Mouse (Mus musculus) MEL-GATA-1-ER (cell line): ENCODE data around the gene Mical3.
A peak's percentile ranks its signal among the peaks of the same experiment; 100 is the strongest.

ENCODE experiments used
- DNase-seq: peaks from one replicate; pipeline ENCODE4 v3.0.0-alpha.2; 2012; ENCODE audit warnings: low read depth; ENCODE audit errors: extremely low read depth

Mical3 gene

DNA sequence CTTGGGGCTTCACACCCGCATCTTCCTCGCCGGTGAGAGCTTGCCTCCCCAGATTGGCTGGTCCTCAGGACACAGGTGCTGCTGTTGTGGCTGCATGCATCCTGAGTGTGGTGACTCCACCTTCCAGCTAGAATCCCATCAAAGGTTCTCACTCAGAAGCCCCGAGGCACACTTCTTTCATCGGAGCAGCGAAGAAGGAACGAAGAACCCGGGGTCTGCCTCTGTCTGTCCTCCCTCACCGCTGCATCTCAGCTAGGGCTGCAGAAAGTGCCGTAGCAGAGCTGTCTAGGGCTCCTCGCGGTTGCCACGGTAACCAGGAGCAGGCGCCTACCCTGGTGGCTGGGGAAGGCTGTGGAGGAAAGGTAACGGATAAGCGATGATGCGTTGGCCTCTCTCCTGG, at the start of gene Mical3:
Gene Mical3 (minus strand): TSS at position 227 of the 400 bp plus-strand sequence.
- DNase-seq = no peak

DNA sequence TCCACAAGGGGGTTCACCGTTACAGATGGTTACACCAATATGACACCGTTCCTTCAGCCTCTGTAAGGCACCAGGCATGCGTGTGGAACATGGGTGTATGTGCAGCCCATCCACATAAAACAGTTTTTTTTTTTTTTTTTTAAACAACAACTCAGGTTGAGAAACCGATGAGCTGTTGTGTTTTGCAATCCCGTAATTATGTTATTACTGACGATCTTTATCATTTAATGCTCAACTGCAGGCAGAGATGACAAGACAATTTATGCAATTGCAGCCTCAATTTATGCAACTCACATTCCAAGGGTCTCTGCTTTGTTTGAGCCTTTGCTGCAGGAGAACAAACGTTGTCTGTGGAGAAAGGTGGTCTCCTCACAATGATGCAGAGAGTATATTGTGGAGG, 49.0 kb upstream of the Mical3 start:
- no peak for DNase-seq

DNA sequence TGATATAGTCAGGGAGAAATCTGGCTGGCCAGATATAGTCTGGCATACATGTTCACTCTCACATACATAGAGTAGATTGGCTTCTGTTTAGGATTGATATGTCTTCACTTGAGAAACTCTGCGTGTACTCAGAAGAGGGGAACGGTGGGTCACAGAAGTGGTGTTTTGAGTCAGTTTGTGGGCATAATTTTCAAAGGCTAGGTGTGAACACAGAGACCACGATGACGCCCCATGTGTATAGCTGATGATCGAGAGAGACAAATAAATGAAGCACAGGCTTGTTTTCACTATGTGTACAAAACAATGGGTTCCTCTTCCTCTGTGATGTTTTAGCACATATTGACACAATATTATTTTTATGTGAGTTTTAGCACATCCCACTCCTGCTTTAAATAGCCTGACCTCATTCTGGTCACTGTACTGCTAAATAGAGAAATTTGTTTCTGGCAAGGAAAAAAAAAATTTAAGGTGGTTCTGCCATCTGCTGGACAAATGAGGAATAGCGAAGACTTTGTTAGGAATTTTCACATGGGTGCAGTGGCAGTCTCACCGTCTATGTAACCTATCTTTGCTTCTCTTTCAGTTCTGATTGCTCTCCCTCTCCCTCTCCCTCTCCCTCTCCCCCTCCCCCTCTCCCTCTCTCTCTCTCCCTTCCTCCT, 48.0 kb upstream of the Mical3 start:
- peak; percentile 44 for DNase-seq

DNA sequence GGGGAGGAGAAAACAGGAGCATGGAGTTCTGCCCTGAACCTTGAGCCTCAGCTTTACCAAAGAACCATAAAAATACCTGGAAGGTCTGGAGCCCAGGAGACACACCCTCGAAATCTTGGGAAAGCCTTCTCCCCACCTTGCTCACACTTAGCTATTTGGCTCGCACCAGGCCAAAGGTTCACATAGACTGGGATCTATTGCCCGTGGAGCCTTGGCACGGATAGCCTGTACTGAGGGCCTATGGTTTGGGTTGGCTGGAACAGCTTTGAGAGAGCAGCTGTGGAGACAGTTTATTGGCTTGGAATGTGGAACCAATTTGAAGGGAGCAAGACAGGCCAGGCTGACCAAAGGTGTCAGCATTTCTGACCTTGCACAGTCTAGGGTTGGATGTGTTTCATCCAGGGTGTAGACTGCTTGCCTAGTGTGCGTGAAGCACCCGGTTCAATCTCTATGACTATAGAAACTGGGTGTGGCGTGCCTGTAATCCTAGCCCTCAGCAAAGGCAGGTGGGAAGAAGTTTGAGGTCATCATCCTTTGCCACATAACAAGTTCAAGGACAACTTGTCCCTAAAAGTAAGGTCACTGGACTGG, 46.4 kb upstream of the Mical3 start:
- no peak for DNase-seq

- no peak for DNase-seq
These were observed 45.9 kb upstream of the Mical3 start for GRCm38 (mm10) chr6:121176731-121177098.

DNA sequence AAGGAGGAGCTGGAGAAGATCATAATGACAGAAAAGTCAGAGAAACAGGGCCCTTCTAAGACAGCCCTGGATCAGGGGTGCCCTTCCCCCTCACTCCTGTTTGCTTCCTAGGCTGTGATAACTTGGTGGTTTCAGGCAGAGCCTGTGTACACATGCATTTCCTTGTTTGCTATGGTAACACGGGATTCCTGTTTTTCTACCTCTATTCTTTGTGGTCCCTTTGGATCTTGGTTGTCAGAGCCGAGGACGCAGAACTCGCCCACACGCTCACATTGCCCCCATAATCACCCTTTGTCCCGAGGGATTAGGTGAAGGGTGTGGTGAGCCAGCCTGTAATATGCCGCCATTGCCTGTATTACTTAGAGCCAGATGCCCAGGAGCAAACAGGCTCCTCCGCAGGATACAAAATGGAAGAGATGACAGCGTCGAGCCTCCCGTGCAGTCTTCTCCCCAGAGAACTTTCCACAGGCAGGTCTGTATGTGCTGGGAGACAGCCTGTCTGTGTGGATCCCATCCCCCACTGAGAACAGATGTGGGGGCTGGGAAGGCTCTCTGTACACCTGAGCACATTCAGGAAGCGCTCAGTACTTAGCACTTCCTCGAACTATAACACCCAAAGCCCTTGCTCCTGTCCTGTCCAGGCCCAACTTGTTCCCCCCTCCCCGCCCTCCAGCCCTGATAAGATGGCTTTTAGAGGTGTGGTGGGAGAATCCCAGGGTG, 45.4 kb upstream of the Mical3 start:
- DNase-seq = no peak

- no peak for DNase-seq
These were observed 44.0 kb upstream of the Mical3 start for GRCm38 (mm10) chr6:121174761-121175160.

- DNase-seq = no peak
These were observed 42.7 kb upstream of the Mical3 start for GRCm38 (mm10) chr6:121173471-121173870.

GRCm38 (mm10) chr6:121171102-121171501, 40.3 kb upstream of the Mical3 start:
- no peak for DNase-seq

- no peak for DNase-seq
These were observed 36.7 kb upstream of the Mical3 start for GRCm38 (mm10) chr6:121167381-121167975.

- no peak for DNase-seq
These were observed 35.3 kb upstream of the Mical3 start for GRCm38 (mm10) chr6:121166098-121166552.

GRCm38 (mm10) chr6:121162616-121163015, 31.8 kb upstream of the Mical3 start:
- DNase-seq = no peak

GRCm38 (mm10) chr6:121160126-121160525, 29.3 kb upstream of the Mical3 start:
- DNase-seq = no peak

DNA sequence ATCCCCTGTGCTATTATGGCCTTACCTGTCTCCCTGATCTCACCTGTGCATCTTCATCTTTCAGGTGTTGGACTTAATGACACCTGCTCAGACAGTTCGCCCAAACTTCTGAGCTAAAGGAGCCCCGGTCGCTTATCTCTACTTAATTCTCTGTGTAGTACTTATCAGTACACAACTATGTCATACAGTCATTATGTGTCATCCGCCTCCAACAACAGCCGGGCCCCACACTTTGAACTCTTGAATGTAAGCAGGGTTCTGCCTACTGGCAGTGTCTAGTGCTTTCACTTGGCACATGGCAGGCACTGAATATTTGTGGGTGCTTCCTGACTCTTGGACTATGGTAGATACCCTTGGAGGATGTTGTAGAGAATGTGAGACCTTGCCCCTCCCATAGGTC, 28.8 kb upstream of the Mical3 start:
- no peak for DNase-seq

DNA sequence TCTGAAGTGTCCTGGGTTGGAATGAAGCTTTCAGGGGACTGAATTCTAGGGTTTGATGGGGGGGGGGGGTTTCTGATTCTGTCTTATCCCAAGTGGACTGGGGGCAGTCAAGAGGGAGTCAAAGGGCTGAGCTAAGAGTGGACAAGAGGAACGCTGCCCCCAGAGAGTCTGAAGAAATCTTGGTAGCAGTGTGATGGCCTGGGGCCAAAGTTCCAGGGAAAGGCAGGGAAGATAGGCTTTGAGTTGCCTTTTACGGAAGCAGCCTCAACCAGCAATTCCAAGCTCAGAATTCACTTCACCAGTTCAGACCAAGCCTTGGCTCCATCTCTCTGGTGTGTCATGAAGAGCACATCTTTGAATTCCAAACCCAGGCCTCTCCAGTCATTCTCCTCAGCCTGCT, 25.2 kb upstream of the Mical3 start:
- DNase-seq = no peak

GRCm38 (mm10) chr6:121154451-121155300, 23.9 kb upstream of the Mical3 start:
- no peak for DNase-seq

DNA sequence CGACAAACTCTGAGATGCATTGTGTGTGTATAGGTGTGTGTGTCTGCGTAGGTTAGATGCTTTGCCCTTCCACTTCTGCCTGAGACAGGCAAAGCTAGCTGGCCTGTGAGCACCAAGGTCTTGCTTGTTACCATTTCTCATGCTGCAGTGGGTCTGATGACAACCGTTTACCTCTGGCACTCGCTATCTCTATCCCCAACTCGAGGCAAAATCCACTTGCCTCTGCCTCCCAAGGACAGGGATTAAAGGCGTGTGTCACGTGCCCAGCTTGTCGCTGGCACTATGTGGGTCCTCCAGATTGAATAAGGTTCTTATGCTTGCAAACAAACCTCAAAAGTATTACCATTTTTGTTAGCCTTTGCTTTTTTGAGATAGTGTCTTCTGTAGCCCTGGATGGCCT, 22.4 kb upstream of the Mical3 start:
- no peak for DNase-seq

DNA sequence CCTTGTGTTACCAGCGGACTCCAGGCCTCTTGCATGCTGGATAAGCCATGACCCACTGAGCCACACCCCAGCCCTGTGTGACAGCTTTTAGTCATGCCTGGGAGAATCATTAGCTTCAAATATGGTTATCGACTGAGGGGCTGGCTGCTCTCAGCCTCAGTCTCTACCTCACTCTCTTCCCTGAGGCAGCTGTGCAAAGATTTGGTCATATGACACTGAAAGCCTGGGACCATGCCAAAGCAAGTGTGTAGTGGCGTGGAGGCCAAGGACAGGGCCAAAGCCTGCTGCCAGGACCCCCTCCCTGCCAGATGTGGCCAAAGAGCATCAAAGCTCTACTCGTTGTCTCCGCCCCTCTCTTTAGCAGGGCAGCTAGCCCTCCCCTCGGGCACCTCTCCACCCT, 20.9 kb upstream of the Mical3 start:
- no peak for DNase-seq

- no peak for DNase-seq
These were observed 19.3 kb upstream of the Mical3 start for GRCm38 (mm10) chr6:121150126-121150525.

GRCm38 (mm10) chr6:121149420-121149819, 18.6 kb upstream of the Mical3 start:
- no peak for DNase-seq

DNA sequence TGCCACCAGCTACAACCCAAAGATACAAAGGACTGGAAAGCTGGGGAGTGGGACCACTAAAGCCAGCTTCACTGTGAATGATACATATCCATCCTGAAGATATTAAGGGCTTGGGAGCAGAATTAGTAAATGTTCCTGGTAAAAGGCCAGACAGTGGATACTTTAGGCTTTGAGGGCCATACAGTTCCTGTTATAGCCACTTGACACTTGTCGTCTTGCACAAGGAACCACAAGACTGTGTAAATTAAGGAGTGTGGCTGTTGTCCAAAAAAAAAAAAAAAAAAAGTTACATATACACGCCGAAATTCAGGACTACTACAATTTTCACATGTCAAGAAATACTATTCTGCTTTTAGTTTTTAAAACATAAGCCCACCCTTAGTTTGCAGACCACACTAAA, 17.6 kb upstream of the Mical3 start:
- no peak for DNase-seq
